Mouse (Mus musculus): ENCODE measurements around the gene Ap4b1.

Gene Ap4b1

GRCm38 (mm10) chr3:103852565-103853299 lies 43.4 kb downstream of the Ap4b1 start:
- peak; percentile 72 for DNase-seq (ENCODE audit: low read depth, low spot score)

- no peak for DNase-seq (ENCODE audit: low read depth, low spot score)
These were observed 44.5 kb downstream of the Ap4b1 start for GRCm38 (mm10) chr3:103853804-103854203.

GRCm38 (mm10) chr3:103857036-103857805 lies 47.9 kb downstream of the Ap4b1 start:
- no peak for DNase-seq (ENCODE audit: low read depth, low spot score)

GRCm38 (mm10) chr3:103857977-103858563 lies 48.8 kb downstream of the Ap4b1 start:
- DNase-seq (ENCODE audit: low read depth, low spot score), result no peak

- no peak for DNase-seq (ENCODE audit: low read depth, low spot score)
These were observed 49.8 kb downstream of the Ap4b1 start, which contains the start of gene Ptpn22 for GRCm38 (mm10) chr3:103858881-103859801. Gene Ptpn22, plus strand, starts transcription at chr3:103859795.

GRCm38 (mm10) chr3:103859851-103860391 lies 50.6 kb downstream of the Ap4b1 start:
- no peak for DNase-seq (ENCODE audit: low read depth, low spot score)

GRCm38 (mm10) chr3:103862721-103863220 lies 53.5 kb downstream of the Ap4b1 start:
- no peak for DNase-seq (ENCODE audit: low read depth, low spot score)

GRCm38 (mm10) chr3:103864200-103864599 lies 54.9 kb downstream of the Ap4b1 start:
- DNase-seq (ENCODE audit: low read depth, low spot score), result no peak

GRCm38 (mm10) chr3:103867424-103867971 lies 58.2 kb downstream of the Ap4b1 start:
- DNase-seq (ENCODE audit: low read depth, low spot score), result no peak

GRCm38 (mm10) chr3:103868008-103868407 lies 58.7 kb downstream of the Ap4b1 start:
- no peak for DNase-seq (ENCODE audit: low read depth, low spot score)
